Mouse (Mus musculus) left cerebral cortex, adult 8-10 months (tissue): ENCODE results near the gene Sde2. TPM values are rescaled to one million over a fixed set of nuclear protein-coding genes. Genes with fewer than 3 reads are reported as not detected.

Experiments used
- DNase-seq, 2 experiments: peaks; one replicate each; pipeline ENCODE4 v3.0.0; 2022; ENCODE audit warnings: low spot score in 2 of 2
- total RNA-seq, 4 experiments: library from RNA; stranded (reverse); gene quantifications; 2 replicates each; pipeline ENCODE4 v1.2.4; 2022

Sde2 gene
- total RNA-seq, 4 experiments from 2014 or later: 18.7 to 23.4 (median 21.9) TPM

DNA sequence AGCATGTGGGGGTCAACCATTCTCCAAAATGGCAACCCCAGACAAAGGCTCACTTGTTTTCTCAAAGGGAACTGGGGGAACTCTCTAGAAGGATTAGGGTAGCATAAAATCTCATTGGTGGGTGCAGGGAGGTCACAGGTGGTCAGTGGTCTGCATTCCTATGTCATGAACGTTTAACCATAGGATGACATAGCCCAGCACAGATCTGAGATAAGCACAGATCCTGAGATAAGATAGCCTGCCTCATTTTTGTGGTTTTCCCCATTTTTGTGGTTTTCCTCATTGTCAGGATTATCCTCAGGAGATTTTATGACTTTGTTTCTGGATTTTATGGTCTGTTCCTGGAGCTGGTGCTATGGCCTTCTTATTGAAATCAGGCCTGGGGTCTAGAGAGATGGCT is 66.1 kb downstream of the Sde2 start:
- no peak for DNase-seq

Other genes with a start within 250 kb of the Sde2 start
- 1 to 10 TPM; 2.9 to 4.4 (median 4.0) TPM for gene Lin9, start 210.0 kb upstream of the Sde2 start, total RNA-seq
- gene Mixl1, start 154.1 kb upstream of the Sde2 start, total RNA-seq: not detected
- gene Acbd3, start 125.1 kb upstream of the Sde2 start, total RNA-seq: 10 to 100 TPM; 32.2 to 34.0 (median 33.1) TPM
- gene H3f3a, start 37.2 kb upstream of the Sde2 start, total RNA-seq: 100 to 1,000 TPM; 259 to 296 (median 268) TPM
- gene Lefty2, start 42.0 kb downstream of the Sde2 start, total RNA-seq: 1 to 10 TPM in 1 of 4 experiments, under 1 TPM in 3; 0.20 to 1.2 (median 0.58) TPM
- 10 to 100 TPM; 26.3 to 29.3 (median 28.5) TPM for gene Pycr2, start 53.2 kb downstream of the Sde2 start, total RNA-seq
- under 1 TPM; 0.22 to 0.70 (median 0.49) TPM for gene Lefty1, start 83.9 kb downstream of the Sde2 start, total RNA-seq
- gene Tmem63a, start 91.2 kb downstream of the Sde2 start, total RNA-seq: 10 to 100 TPM; 26.8 to 31.9 (median 30.4) TPM
- gene Ephx1, start 169.8 kb downstream of the Sde2 start, total RNA-seq: 10 to 100 TPM; 36.8 to 45.6 (median 41.1) TPM
- gene 9130409I23Rik, start 200.1 kb downstream of the Sde2 start, total RNA-seq: not detected